8 mouse cellular contexts compared by ENCODE assay signal in the genomic region with DNA sequence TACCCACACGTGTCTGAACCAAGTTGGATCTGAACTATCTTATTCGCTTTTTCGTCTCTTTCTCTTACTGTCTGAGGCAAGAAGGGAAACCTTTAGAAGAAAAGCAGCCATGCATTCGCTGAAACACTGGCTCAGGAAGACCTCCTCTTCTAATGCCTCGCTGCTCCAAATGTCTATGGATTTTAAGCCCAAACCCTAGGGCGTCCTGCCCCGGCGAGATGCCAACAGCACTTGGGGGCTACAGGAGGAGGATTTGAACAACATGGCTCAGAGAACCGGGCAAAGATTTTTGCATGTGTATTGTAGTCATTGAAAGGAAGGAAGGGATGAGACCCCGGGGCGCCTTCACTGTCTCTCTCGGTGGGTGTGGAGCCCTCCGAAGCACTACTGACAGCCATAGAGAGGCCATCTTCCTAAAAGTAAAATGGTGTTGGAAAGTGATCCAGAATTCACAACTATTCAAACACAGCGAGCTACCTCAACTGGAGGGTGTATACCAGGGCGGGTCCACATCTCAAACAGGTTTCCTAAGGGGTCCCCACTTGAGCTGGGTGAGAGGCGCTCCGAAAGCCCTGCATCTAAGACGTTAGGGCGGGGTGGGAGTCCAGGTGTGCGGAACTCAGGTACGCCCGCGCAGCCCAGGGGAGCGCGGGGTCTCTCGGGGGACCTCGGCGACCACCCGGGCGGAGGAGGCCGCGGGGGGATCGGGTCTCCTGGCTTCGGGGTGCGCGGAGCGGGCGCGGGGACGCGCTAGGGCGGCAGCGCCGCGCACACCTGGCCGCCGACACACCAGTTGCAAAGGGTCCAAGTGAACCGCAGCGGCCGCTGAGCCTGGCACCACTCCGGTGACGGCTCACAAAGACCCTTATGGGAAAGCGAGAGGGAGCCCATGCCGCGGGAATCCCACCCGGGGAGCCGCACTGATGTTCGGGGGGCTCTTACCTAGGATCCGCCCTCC. TPM values are rescaled to one million over a fixed set of nuclear protein-coding genes. Genes with fewer than 3 reads are reported as not detected.
DNase-seq lines count a peak whose midpoint lies in the region; ATAC-seq and TF ChIP-seq lines count a peak whose summit lies in the region.

No protein-coding gene starts in this region.

- DNase-seq in ovary, postnatal 10 days (ENCODE audit: low spot score), result peak; percentile 10
- DNase-seq in ovary, adult 18-20 months (ENCODE audit: low spot score), result no peak
- peak; percentile 38 to 39 for DNase-seq in adrenal gland, postnatal 36 days
- peak; percentile 60 for DNase-seq in forebrain, embryonic 11.5 days (ENCODE audit: low spot score)
- DNase-seq in hindbrain, postnatal 0 days (ENCODE audit: low spot score), result peak; percentile 48
- DNase-seq in lung, postnatal 0 days (ENCODE audit: low spot score), result peak; percentile 33

- H3K36me3 ChIP-seq in forebrain, embryonic 11.5 days (ENCODE audit: control insufficient read depth, insufficient read depth, low read length), result no peaks in the 10 kb centered on the region
- no peaks in the 10 kb centered on the region for H3K36me3 ChIP-seq in hindbrain, postnatal 0 days (ENCODE audit: insufficient read depth, low read length)
- no peaks in the 10 kb centered on the region for H3K36me3 ChIP-seq in lung, postnatal 0 days (ENCODE audit: insufficient read depth, low read length)
- no peaks in the 10 kb centered on the region for H3K36me3 ChIP-seq in small intestine, adult 2 months (ENCODE audit: control insufficient read depth, insufficient read depth, low read length)

- TF ChIP-seq CTCF in hindbrain, postnatal 0 days (IDR thresholded peaks at IDR 0.05; ENCODE audit: low read depth), result no peak
- no peak for TF ChIP-seq CTCF in lung, postnatal 0 days (IDR thresholded peaks at IDR 0.05)
- TF ChIP-seq CTCF in small intestine, adult 2 months (IDR thresholded peaks at IDR 0.05; ENCODE audit: extremely low read depth, insufficient read length, insufficient replicate concordance, low read depth, low read length), result no peak

- H3K9ac ChIP-seq in forebrain, embryonic 11.5 days (ENCODE audit: low read length), result peak overlapping the region; percentile 68
- peak overlapping the region; percentile 78 for H3K9ac ChIP-seq in hindbrain, postnatal 0 days (replicated peaks; ENCODE audit: low read length)
- peak overlapping the region; percentile 76 for H3K9ac ChIP-seq in lung, postnatal 0 days (replicated peaks; ENCODE audit: low read depth)

- peak overlapping the region; percentile 74 for H3K4me3 ChIP-seq in forebrain, embryonic 11.5 days (ENCODE audit: low read depth, low read length)
- H3K4me3 ChIP-seq in hindbrain, postnatal 0 days (ENCODE audit: low read length), result peak overlapping the region; percentile 73
- H3K4me3 ChIP-seq in lung, postnatal 0 days (ENCODE audit: low read depth, low read length), result peak overlapping the region; percentile 76
- H3K4me3 ChIP-seq in small intestine, adult 2 months (ENCODE audit: low read depth, low read length), result peak overlapping the region; percentile 72

- peak overlapping the region; percentile 97 for H3K4me2 ChIP-seq in forebrain, embryonic 11.5 days (ENCODE audit: low read depth, low read length, severe bottlenecking)
- peak overlapping the region; percentile 91 for H3K4me2 ChIP-seq in hindbrain, postnatal 0 days (ENCODE audit: low read depth, low read length)
- peak overlapping the region; percentile 92 for H3K4me2 ChIP-seq in lung, postnatal 0 days (replicated peaks; ENCODE audit: low read depth, low read length)

- no peak for TF ChIP-seq POLR2A in small intestine, adult 2 months (IDR thresholded peaks at IDR 0.05; ENCODE audit: low read depth, low read length)

- peaks cover 13% of the 10 kb centered on the region; the same call in 1 of the 2 replicates for H3K27me3 ChIP-seq in forebrain, embryonic 11.5 days (ENCODE audit: control insufficient read depth, insufficient read depth, low read length)
- no peaks in the 10 kb centered on the region for H3K27me3 ChIP-seq in hindbrain, postnatal 0 days (ENCODE audit: insufficient read depth, low read length)
- H3K27me3 ChIP-seq in lung, postnatal 0 days (replicated peaks; ENCODE audit: insufficient read depth, low read length), result no peaks in the 10 kb centered on the region
- no peaks in the 10 kb centered on the region for H3K27me3 ChIP-seq in small intestine, adult 2 months (ENCODE audit: control insufficient read depth, insufficient read depth, low read length)

- H3K9me3 ChIP-seq in forebrain, embryonic 11.5 days (ENCODE audit: control insufficient read depth, low read length), result no peaks in the 10 kb centered on the region
- H3K9me3 ChIP-seq in hindbrain, postnatal 0 days (ENCODE audit: low read length), result no peaks in the 10 kb centered on the region
- no peaks in the 10 kb centered on the region for H3K9me3 ChIP-seq in lung, postnatal 0 days (ENCODE audit: low read length)

- TF ChIP-seq EP300 in lung, postnatal 0 days (IDR thresholded peaks at IDR 0.05), result no peak

- ATAC-seq in forebrain, embryonic 11.5 days (replicated peaks; ENCODE audit: low FRiP score), result peak; percentile 73
- ATAC-seq in hindbrain, postnatal 0 days, result peak; percentile 60
- peak; percentile 49 for ATAC-seq in lung, postnatal 0 days
- ATAC-seq in inflammation-experienced regulatory T-cells, adult 6 months, result no peak

- H3K4me1 ChIP-seq in forebrain, embryonic 11.5 days (replicated peaks; ENCODE audit: control insufficient read depth, insufficient read depth, low read length), result no peaks in the 10 kb centered on the region; the same call in 1 of the 2 replicates
- no peaks in the 10 kb centered on the region for H3K4me1 ChIP-seq in hindbrain, postnatal 0 days (ENCODE audit: insufficient read depth, low read length)
- H3K4me1 ChIP-seq in lung, postnatal 0 days (ENCODE audit: insufficient read depth, low read depth, low read length), result no peaks in the 10 kb centered on the region
- peaks cover 5% of the 10 kb centered on the region; the same call in 1 of the 2 replicates for H3K4me1 ChIP-seq in small intestine, adult 2 months (ENCODE audit: control insufficient read depth, insufficient read depth, insufficient read length, low read length)

- WGBS in forebrain, embryonic 11.5 days, result 1% methylated on average over 59 of the region's 59 CpGs
- WGBS in hindbrain, postnatal 0 days, result 1% methylated on average over 52 of the region's 59 CpGs
- WGBS in lung, postnatal 0 days, result 2% methylated on average over 57 of the region's 59 CpGs
- WGBS in small intestine, adult 2 months, result 2% methylated on average over 59 of the region's 59 CpGs

- H3K27ac ChIP-seq in forebrain, embryonic 11.5 days (ENCODE audit: low read depth, low read length), result no peak overlapping the region
- H3K27ac ChIP-seq in hindbrain, postnatal 0 days, result peak overlapping the region; percentile 57
- peak overlapping the region; percentile 32 for H3K27ac ChIP-seq in lung, postnatal 0 days (ENCODE audit: low read length)
- H3K27ac ChIP-seq in small intestine, adult 2 months (ENCODE audit: insufficient read depth, low read depth, low read length), result peak overlapping the region; percentile 2; the same call in 1 of the 2 replicates

RNA-seq across cellular contexts. Expression of gene Eps8, which starts 6.3 kb away (rescaled TPM):
- 10 to 100 TPM; 35.6 to 43.2 TPM for total RNA-seq in adrenal gland, postnatal 36 days (2021)
- polyA plus RNA-seq in forebrain, embryonic 11.5 days (2014; fragmentation: Nextera tagmentation; extraction: Ambion mirVana), result 5.9 and 6.9 TPM in 2 replicates
- total RNA-seq in hindbrain, postnatal 0 days (2014; rRNA removed), result 31.8 and 32.2 TPM in 2 replicates
- polyA plus RNA-seq in hindbrain, postnatal 0 days (2015; fragmentation: Nextera tagmentation; extraction: Ambion mirVana), result 40.0 and 43.3 TPM in 2 replicates
- polyA plus RNA-seq in lung, postnatal 0 days (2015; fragmentation: Nextera tagmentation; extraction: Ambion mirVana), result 24.4 and 27.8 TPM in 2 replicates
- polyA plus RNA-seq in small intestine, adult 2 months (2012; rRNA removed), result 21.9 and 66.0 TPM in 2 replicates
- polyA plus RNA-seq in inflammation-experienced regulatory T-cells, adult 6 months (2017; shearing (Covaris generic)), result 1 to 10 TPM in 1 of 3 experiments, under 1 TPM in 1, not detected in 1; 0.39 to 1.3 TPM
